Mouse (Mus musculus): ENCODE results near the gene Pla2g15. TPM values are rescaled to one million over a fixed set of nuclear protein-coding genes. Genes with fewer than 3 reads are reported as not detected.

Pla2g15 gene
- polyA plus RNA-seq, 2 experiments: 2.5 to 2.8 TPM

- Histone ChIP-seq H3K9me3 (ENCODE audit: control insufficient read depth, low read length) (no peaks in the 10 kb centered on the region), H3K4me3 (ENCODE audit: insufficient read depth in 1 of 2, low read depth in 2 of 2, low read length in 2 of 2) (no peak overlapping the region), H3K4me1 (replicated peaks; ENCODE audit: control insufficient read depth in 2 of 2, insufficient read depth in 2 of 2, low read length in 1 of 2) (peaks cover 3% of the 10 kb centered on the region in 2 experiments; a peak in 2 of 4 replicates), H3K4me2 (ENCODE audit: low read depth) (no peak overlapping the region), H3K27me3 (ENCODE audit: control insufficient read depth, insufficient read depth, low read length) (no peaks in the 10 kb centered on the region), H3K27ac (no peak overlapping the region), H3K9ac (replicated peaks) (no peak overlapping the region), H3K36me3 (replicated peaks; ENCODE audit: control insufficient read depth, insufficient read depth, low read depth) (peaks cover 2% of the 10 kb centered on the region; the same call in 1 of the 2 replicates)
- no peak for TF ChIP-seq EP300 (IDR thresholded peaks at IDR 0.05; ENCODE audit: low read depth)
- TF ChIP-seq CTCF (IDR thresholded peaks at IDR 0.05; ENCODE audit: low read depth): no peak
- DNase-seq (ENCODE audit: low read depth in 3 of 3, low spot score in 3 of 3) (no peak), ATAC-seq (ENCODE audit: insufficient read depth) (no peak)
- WGBS (ENCODE audit: insufficient replicate concordance): 75% methylated on average over 9 of the region's 9 CpGs
Observed at GRCm38 (mm10) chr8:106163251-106163650, 13.1 kb downstream of the Pla2g15 start.

GRCm38 (mm10) chr8:106165460-106165859 lies 15.3 kb downstream of the Pla2g15 start:
- H3K4me3 ChIP-seq (ENCODE audit: insufficient read depth in 1 of 2, low read depth in 2 of 2, low read length in 2 of 2): no peak overlapping the region
- no peak overlapping the region for H3K4me2 ChIP-seq (ENCODE audit: low read depth)
- ATAC-seq (ENCODE audit: insufficient read depth) (no peak), DNase-seq (ENCODE audit: low read depth in 3 of 3, low spot score in 3 of 3) (peak in 1 of 3 experiments; percentile 52)
- H3K27ac ChIP-seq: no peak overlapping the region
- H3K36me3 ChIP-seq (replicated peaks; ENCODE audit: control insufficient read depth, insufficient read depth, low read depth): peaks cover 2% of the 10 kb centered on the region; the same call in 1 of the 2 replicates
- no peak overlapping the region for H3K9ac ChIP-seq (replicated peaks)
- no peaks in the 10 kb centered on the region for H3K27me3 ChIP-seq (ENCODE audit: control insufficient read depth, insufficient read depth, low read length)
- peaks cover 8% of the 10 kb centered on the region in 2 experiments for H3K4me1 ChIP-seq (replicated peaks; ENCODE audit: control insufficient read depth in 2 of 2, insufficient read depth in 2 of 2, low read length in 1 of 2)
- WGBS (ENCODE audit: insufficient replicate concordance): 36% methylated on average over 4 of the region's 4 CpGs
- TF ChIP-seq CTCF (IDR thresholded peaks at IDR 0.05; ENCODE audit: low read depth) (peak; percentile 91), EP300 (IDR thresholded peaks at IDR 0.05; ENCODE audit: low read depth) (no peak)
- H3K9me3 ChIP-seq (ENCODE audit: control insufficient read depth, low read length): no peaks in the 10 kb centered on the region

- H3K27ac ChIP-seq: no peak within 1 kb of the TSS
- H3K9me3 ChIP-seq (ENCODE audit: control insufficient read depth, low read length): no peaks in the 10 kb centered on the region
- peak within 1 kb of the TSS; percentile 74 for H3K9ac ChIP-seq (replicated peaks)
- DNase-seq (ENCODE audit: low read depth in 3 of 3, low spot score in 3 of 3): peak; percentile 60 to 65 (median 62)
- H3K4me2 ChIP-seq (ENCODE audit: low read depth): peak within 1 kb of the TSS; percentile 97
- under 1% methylated on average over 59 of the region's 59 CpGs for WGBS (ENCODE audit: insufficient replicate concordance)
- TF ChIP-seq CTCF (IDR thresholded peaks at IDR 0.05; ENCODE audit: low read depth) (no peak; the same call in 1 of the 2 replicates), EP300 (IDR thresholded peaks at IDR 0.05; ENCODE audit: low read depth) (no peak)
- H3K27me3 ChIP-seq (ENCODE audit: control insufficient read depth, insufficient read depth, low read length): no peaks in the 10 kb centered on the region
- ATAC-seq (ENCODE audit: insufficient read depth): peak; percentile 88
- H3K4me1 ChIP-seq (replicated peaks; ENCODE audit: control insufficient read depth in 2 of 2, insufficient read depth in 2 of 2, low read length in 1 of 2): peaks cover 8% of the 10 kb centered on the region in 2 experiments
- H3K36me3 ChIP-seq (replicated peaks; ENCODE audit: control insufficient read depth, insufficient read depth, low read depth): no peaks in the 10 kb centered on the region; the same call in 1 of the 2 replicates
- H3K4me3 ChIP-seq (ENCODE audit: insufficient read depth in 1 of 2, low read depth in 2 of 2, low read length in 2 of 2): peak within 1 kb of the TSS; percentile 64 to 78
Observed at GRCm38 (mm10) chr8:106168356-106169016, 18.3 kb downstream of the Pla2g15 start, which contains the start of gene Slc7a6. Slc7a6 (plus strand) TSS chr8:106168857.

- TF ChIP-seq EP300 (IDR thresholded peaks at IDR 0.05; ENCODE audit: low read depth) (no peak), CTCF (IDR thresholded peaks at IDR 0.05; ENCODE audit: low read depth) (no peak)
- Histone ChIP-seq H3K9ac (replicated peaks) (peak overlapping the region; percentile 74), H3K36me3 (replicated peaks; ENCODE audit: control insufficient read depth, insufficient read depth, low read depth) (no peaks in the 10 kb centered on the region), H3K4me2 (ENCODE audit: low read depth) (peak overlapping the region; percentile 97), H3K27ac (no peak overlapping the region), H3K4me3 (ENCODE audit: insufficient read depth in 1 of 2, low read depth in 2 of 2, low read length in 2 of 2) (peak overlapping the region; percentile 64 to 78), H3K27me3 (ENCODE audit: control insufficient read depth, insufficient read depth, low read length) (no peaks in the 10 kb centered on the region), H3K9me3 (ENCODE audit: control insufficient read depth, low read length) (no peaks in the 10 kb centered on the region), H3K4me1 (replicated peaks; ENCODE audit: control insufficient read depth in 2 of 2, insufficient read depth in 2 of 2, low read length in 1 of 2) (peaks cover 8% of the 10 kb centered on the region in 2 experiments)
- WGBS (ENCODE audit: insufficient replicate concordance): 2% methylated on average over 54 of the region's 54 CpGs
- DNase-seq (ENCODE audit: low read depth in 3 of 3, low spot score in 3 of 3) (no peak), ATAC-seq (ENCODE audit: insufficient read depth) (peak; percentile 62)
Observed at GRCm38 (mm10) chr8:106169017-106169933, 19.1 kb downstream of the Pla2g15 start.
